Mouse (Mus musculus) embryonic facial prominence, embryonic 14.5 days (tissue): ENCODE results near the gene Sepsecs. TPM values are rescaled to one million over a fixed set of nuclear protein-coding genes. Genes with fewer than 3 reads are reported as not detected.
"Not testable (repeated sequence)": the region's sequence is repeated elsewhere in the genome, so short reads cannot be mapped to it uniquely, and the experiment has no call there.

Experiments
- ATAC-seq: fragments of 200-750 bp; cut with Nextera tagmentation; 2 replicates; pipeline ENCODE4 v1.8.0; 2017; ENCODE audit warnings: low read depth, moderate number of reproducible peaks, moderate TSS enrichment
- DNase-seq: peaks from one replicate; pipeline ENCODE4 v3.0.0-alpha.2; 2015; ENCODE audit warnings: low spot score
- H3K27ac ChIP-seq: fragments of 300-500 bp; sonication (generic); replicated peaks from 2 replicates; pipeline ENCODE4 v1.5.1; 2014; ENCODE audit warnings: low read depth, mild to moderate bottlenecking, low read length, moderate library complexity
- H3K27me3 ChIP-seq: fragments of 300-500 bp; sonication (generic); replicated peaks from 2 replicates; pipeline ENCODE4 v1.6.1; 2014; ENCODE audit warnings: low read length; ENCODE audit not compliant: control insufficient read depth, insufficient read depth
- H3K36me3 ChIP-seq: fragments of 300-500 bp; sonication (generic); 2 replicates; pipeline ENCODE4 v1.6.1; 2014; ENCODE audit warnings: low read length, mixed read lengths; ENCODE audit not compliant: control insufficient read depth, insufficient read depth
- H3K4me1 ChIP-seq: fragments of 300-500 bp; sonication (generic); 2 replicates; pipeline ENCODE4 v1.6.1; 2014; ENCODE audit warnings: antibody characterized with exemption, low read length; ENCODE audit not compliant: control insufficient read depth, insufficient read depth
- H3K4me2 ChIP-seq: fragments of 300-500 bp; sonication (generic); 2 replicates; pipeline ENCODE4 v1.6.1; 2014; ENCODE audit warnings: low read depth, mild to moderate bottlenecking, low read length, moderate library complexity, mixed read lengths
- H3K4me3 ChIP-seq: fragments of 300-500 bp; sonication (generic); 2 replicates; pipeline ENCODE4 v1.5.1; 2014; ENCODE audit warnings: low read depth, mild to moderate bottlenecking, low read length
- H3K9ac ChIP-seq: fragments of 300-500 bp; sonication (generic); 2 replicates; pipeline ENCODE4 v1.6.1; 2014; ENCODE audit warnings: low read depth, mild to moderate bottlenecking, low read length, moderate library complexity, mixed read lengths
- H3K9me3 ChIP-seq: fragments of 300-500 bp; sonication (generic); 2 replicates; pipeline ENCODE4 v1.6.1; 2016; ENCODE audit warnings: low read length; ENCODE audit not compliant: control insufficient read depth
- WGBS: fragments of 180-500 bp; shearing (Covaris S2); extraction: QIAGEN DNeasy Blood & Tissue Kit; methylation state at CpG from one replicate; pipeline ENCODE4 v1.1.7; 2014; 5-methylcytosine and 5-hydroxymethylcytosine counted together
- polyA plus RNA-seq: library from polyadenylated mRNA; unstranded; fragments of >200 nt; fragmentation: Nextera tagmentation; extraction: Ambion mirVana; gene quantifications from 2 replicates; pipeline ENCODE4 v1.2.1, GENCODE M21; 2014

Sepsecs gene
- polyA plus RNA-seq = 9.2 and 9.8 TPM in 2 replicates

- H3K27me3 ChIP-seq = no peaks in the 10 kb centered on the region; the same call in 1 of the 2 replicates
- ATAC-seq = peak; percentile 96
- H3K9ac ChIP-seq = peak within 1 kb of the TSS; percentile 92
- peak; percentile 94 for DNase-seq
- peak within 1 kb of the TSS; percentile 63 for H3K4me2 ChIP-seq
- 8% methylated on average over 23 of the region's 56 CpGs for WGBS
- no peaks in the 10 kb centered on the region for H3K9me3 ChIP-seq
- H3K36me3 ChIP-seq = peaks cover 9% of the 10 kb centered on the region
- peaks cover 5% of the 10 kb centered on the region; the same call in 1 of the 2 replicates for H3K4me1 ChIP-seq
- no peak within 1 kb of the TSS for H3K27ac ChIP-seq
- peak within 1 kb of the TSS; percentile 84 for H3K4me3 ChIP-seq
Measured at GRCm38 (mm10) chr5:52669426-52670191, at the start of gene Sepsecs. Gene Sepsecs (minus strand): TSS chr5:52669708.

DNA sequence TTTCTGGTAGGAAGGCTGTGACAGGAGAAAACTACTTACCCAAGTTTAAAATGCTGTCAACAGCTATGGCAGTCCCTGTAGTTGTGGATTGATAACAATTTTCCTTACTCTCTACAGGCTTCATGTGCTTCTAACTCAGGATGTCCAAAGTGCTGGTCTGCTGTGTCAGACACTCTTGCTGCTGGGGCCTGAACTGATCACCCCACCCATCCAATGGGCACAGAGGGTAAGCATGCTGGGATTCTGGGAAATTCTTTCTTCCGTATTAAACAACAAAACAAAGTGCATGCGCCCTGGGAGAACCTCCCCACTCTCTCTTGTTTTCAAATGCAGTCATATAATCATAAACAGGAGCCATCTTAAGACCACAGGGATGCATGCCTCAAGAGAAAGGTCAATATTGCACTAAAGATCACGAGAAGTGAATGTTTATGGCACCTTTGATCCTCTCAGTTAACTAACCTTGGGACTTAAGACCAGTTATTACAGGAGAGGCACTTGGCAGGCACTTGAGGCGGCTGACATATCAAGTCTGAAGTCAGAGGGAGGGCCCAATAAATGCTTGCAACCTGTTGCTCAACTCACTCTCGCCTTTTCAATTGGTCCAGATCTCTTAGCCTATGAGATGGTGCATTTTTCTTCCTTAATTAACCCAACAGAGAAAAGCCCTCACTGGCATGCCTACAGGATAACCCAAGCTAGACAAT is 47.4 kb upstream of the Sepsecs start:
- ATAC-seq = no peak
- Histone ChIP-seq H3K9ac (no peak overlapping the region), H3K4me1 (no peaks in the 10 kb centered on the region), H3K36me3 (no peaks in the 10 kb centered on the region), H3K4me2 (no peak overlapping the region), H3K9me3 (no peaks in the 10 kb centered on the region), H3K27ac (no peak overlapping the region), H3K4me3 (no peak overlapping the region), H3K27me3 (no peaks in the 10 kb centered on the region)
- DNase-seq = no peak
- WGBS = 80% methylated on average over 5 of the region's 5 CpGs

DNA sequence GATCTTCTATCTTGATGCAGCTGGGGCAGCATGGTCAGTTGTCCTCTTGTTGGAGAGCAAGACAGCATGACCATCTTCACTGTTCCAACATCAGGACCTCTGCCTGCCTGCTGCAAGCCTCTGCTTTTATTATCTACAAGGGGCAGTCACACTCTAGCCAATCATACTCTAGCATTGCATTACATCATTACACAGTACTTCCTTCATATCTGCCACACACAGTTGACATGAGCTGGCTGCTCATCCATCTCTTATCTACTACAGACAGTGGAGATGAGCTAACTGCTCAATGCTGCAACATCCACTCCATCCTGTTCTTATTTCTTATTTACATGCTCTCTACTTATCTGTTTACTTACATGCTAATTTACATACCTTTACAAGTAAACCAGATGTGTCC is 43.2 kb upstream of the Sepsecs start:
- no peak for DNase-seq

GRCm38 (mm10) chr5:52704562-52704961 is 35.1 kb upstream of the Sepsecs start:
- Histone ChIP-seq H3K4me3 (no peak overlapping the region), H3K27ac (no peak overlapping the region), H3K36me3 (no peaks in the 10 kb centered on the region), H3K9me3 (no peaks in the 10 kb centered on the region), H3K4me1 (no peaks in the 10 kb centered on the region), H3K27me3 (no peaks in the 10 kb centered on the region), H3K4me2 (no peak overlapping the region), H3K9ac (no peak overlapping the region)
- 74% methylated on average over 4 of the region's 4 CpGs for WGBS
- ATAC-seq (no peak), DNase-seq (no peak)

More for the DNA sequence above, 43.2 kb upstream of the Sepsecs start:
- no peaks in the 10 kb centered on the region for H3K4me1 ChIP-seq
- no peaks in the 10 kb centered on the region for H3K27me3 ChIP-seq
- H3K36me3 ChIP-seq = no peaks in the 10 kb centered on the region
- no peak overlapping the region for H3K4me2 ChIP-seq
- H3K4me3 ChIP-seq = no peak overlapping the region
- no peak for ATAC-seq
- no peak overlapping the region for H3K27ac ChIP-seq
- H3K9me3 ChIP-seq = no peaks in the 10 kb centered on the region
- H3K9ac ChIP-seq = no peak overlapping the region

DNA sequence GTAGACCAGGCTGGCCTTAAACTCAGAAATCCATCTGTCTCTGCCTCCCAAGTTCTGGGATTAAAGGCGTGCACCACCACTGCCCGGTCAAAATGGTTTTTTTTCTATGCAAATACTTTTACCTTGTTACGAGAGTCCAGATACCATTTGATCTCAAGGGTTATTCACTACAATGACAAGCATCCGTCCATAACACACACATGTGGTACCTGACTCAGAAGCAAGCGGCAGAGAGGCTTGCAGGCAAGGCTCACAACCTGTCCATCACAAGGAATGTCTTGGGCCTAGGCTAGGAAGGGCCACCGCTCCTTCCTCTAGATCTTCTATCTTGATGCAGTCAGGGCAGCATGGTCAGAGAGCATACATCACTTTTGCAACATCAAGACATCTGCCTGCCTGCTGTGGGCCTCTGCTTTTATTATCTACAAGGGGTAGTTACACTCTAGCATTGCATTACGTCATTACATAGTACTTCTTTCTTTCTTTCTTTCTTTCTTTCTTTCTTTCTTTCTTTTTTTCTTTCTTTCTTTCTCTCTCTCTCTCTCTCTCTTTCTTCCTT is 28.5 kb upstream of the Sepsecs start:
- H3K4me3 ChIP-seq, H3K4me2 ChIP-seq, H3K9me3 ChIP-seq, ATAC-seq, H3K36me3 ChIP-seq, H3K27ac ChIP-seq, H3K4me1 ChIP-seq, DNase-seq, H3K27me3 ChIP-seq, H3K9ac ChIP-seq: not testable (repeated sequence)
- WGBS = 80% methylated on average over 7 of the region's 7 CpGs

GRCm38 (mm10) chr5:52697291-52697690 is 27.8 kb upstream of the Sepsecs start:
- ATAC-seq (no peak), DNase-seq (no peak)
- no peaks in the 10 kb centered on the region for H3K9me3 ChIP-seq
- no peak overlapping the region for H3K4me3 ChIP-seq
- H3K9ac ChIP-seq = no peak overlapping the region
- no peaks in the 10 kb centered on the region for H3K4me1 ChIP-seq
- no peaks in the 10 kb centered on the region for H3K36me3 ChIP-seq
- H3K27me3 ChIP-seq = no peaks in the 10 kb centered on the region
- no peak overlapping the region for H3K27ac ChIP-seq
- 85% methylated on average over 1 of the region's 1 CpGs for WGBS
- H3K4me2 ChIP-seq = no peak overlapping the region

DNA sequence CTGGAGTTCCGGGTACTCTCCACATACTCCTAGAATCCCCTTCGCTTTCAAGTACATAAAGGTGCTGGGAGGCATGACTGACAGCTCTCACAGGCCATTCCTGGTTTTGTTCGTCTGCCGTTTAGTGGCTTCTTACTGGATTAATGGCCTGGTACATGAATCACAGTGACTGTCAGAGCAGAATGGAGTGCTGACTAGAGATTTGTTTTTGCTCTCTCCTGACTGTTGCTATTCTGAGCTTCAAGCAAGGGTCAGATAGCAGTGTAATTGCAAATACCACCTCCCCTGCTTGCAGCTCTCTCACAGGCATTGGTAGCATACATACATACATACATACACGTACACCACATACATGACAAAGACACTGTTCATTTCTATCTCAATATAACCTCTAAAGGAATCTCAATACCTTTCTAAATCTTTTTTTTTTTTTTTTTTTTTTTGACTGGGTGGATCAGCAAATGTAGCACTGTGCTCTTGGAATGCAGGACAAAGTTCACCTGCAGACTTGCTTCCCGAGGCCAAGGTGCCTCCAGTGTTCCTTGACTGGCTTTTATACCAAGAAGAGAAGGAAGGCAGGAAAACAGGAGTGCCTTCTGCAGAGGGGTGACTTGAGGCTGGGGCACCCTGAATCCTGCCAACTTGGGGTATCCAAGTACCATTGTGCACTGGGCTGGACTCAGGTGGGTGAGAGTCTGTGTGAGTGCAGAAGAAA is 18.4 kb upstream of the Sepsecs start:
- ATAC-seq = no peak
- H3K4me1 ChIP-seq = no peaks in the 10 kb centered on the region
- H3K4me2 ChIP-seq = no peak overlapping the region
- DNase-seq = no peak
- no peak overlapping the region for H3K9ac ChIP-seq
- H3K4me3 ChIP-seq = no peak overlapping the region
- H3K9me3 ChIP-seq = no peaks in the 10 kb centered on the region
- no peaks in the 10 kb centered on the region for H3K36me3 ChIP-seq
- H3K27me3 ChIP-seq = no peaks in the 10 kb centered on the region
- no peak overlapping the region for H3K27ac ChIP-seq
- 77% methylated on average over 6 of the region's 6 CpGs for WGBS

DNA sequence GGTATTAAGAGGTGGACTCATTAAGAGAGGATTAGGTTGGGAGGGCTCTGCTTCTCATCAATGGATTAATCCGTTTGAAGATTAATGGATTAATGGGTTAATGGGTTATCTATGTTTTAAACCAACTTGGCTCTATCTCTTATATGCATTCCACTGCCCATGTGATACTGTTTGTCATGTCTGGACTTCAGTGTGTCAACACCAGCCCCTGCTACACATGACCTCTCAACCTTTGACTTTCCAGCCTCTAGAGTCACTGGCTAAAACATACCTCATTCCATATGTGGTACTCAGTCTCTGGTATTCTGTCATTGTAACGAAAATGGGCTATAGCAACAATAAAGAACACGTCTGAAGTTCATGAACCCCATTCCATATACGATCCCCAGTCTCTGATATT is 11.6 kb upstream of the Sepsecs start:
- Histone ChIP-seq H3K36me3 (no peaks in the 10 kb centered on the region), H3K4me1 (no peaks in the 10 kb centered on the region), H3K27me3 (no peaks in the 10 kb centered on the region), H3K4me2 (no peak overlapping the region), H3K27ac (no peak overlapping the region), H3K9ac (no peak overlapping the region), H3K9me3 (no peaks in the 10 kb centered on the region), H3K4me3 (no peak overlapping the region)
- DNase-seq (no peak), ATAC-seq (no peak)
- 56% methylated on average over 4 of the region's 4 CpGs for WGBS
